Mouse (Mus musculus): ENCODE measurements around the gene Pdzd2. TPM values are rescaled to one million over a fixed set of nuclear protein-coding genes. Genes with fewer than 3 reads are reported as not detected.
"Not testable (repeated sequence)": the region's sequence is repeated elsewhere in the genome, so short reads cannot be mapped to it uniquely, and the experiment has no call there.

Gene Pdzd2
- polyA plus RNA-seq, 1 experiment = 4.2 TPM

DNA sequence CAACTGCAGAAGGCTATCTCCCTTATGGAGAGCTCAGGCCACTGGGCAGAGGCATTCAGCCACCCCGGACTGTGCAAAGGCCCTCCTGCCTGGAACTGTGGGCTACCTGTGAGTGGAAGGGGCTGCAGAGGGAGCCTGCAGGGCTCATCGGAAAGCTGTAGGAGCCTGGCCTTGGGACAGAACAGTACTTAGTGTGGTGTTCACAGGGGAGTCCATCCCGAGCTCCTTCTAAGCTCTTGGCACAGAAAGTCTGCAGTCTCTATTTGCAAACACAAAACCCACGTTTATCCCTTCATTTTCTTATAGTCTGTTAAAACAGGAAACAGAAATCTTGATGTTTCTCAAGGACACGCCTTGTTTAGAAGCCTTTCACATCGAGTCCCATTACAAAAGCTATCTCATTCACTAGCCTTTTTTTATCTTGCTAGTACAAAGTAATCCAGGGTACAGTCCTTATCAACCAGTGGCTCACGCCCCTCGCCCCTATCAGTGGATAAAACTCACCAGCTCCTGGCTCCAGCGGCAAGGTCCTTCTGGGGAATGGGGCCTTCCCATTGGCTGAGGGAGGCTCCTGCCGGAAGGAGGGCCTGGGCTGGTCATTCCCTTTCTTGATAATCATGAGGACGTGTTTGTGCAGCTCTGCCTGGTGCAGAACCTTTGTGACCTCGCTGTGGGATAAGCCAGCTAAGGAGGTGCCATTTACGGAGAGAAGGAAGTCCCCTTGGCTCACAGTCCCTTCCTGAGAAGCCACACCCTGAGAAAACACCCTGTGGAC is 372.2 kb downstream of the Pdzd2 start:
- Histone ChIP-seq H3K4me3 (ENCODE audit: control insufficient read depth, insufficient read depth, low read length) (no peak overlapping the region), H3K27ac (ENCODE audit: control insufficient read depth, insufficient read depth, low read length) (no peak overlapping the region), H3K4me1 (replicated peaks; ENCODE audit: control insufficient read depth, insufficient read depth, low read length) (peaks cover 2% of the 10 kb centered on the region), H3K27me3 (ENCODE audit: control insufficient read depth, insufficient read depth, low read length) (no peaks in the 10 kb centered on the region), H3K36me3 (ENCODE audit: control insufficient read depth, insufficient read depth, low read length) (no peaks in the 10 kb centered on the region)
- DNase-seq = no peak
- WGBS = 82% methylated on average over 13 of the region's 13 CpGs
- TF ChIP-seq POLR2A (IDR thresholded peaks at IDR 0.05; ENCODE audit: control insufficient read depth, extremely low read depth, insufficient read depth, low read length, poor library complexity) (no peak), CTCF (IDR thresholded peaks at IDR 0.05; ENCODE audit: borderline replicate concordance, control insufficient read depth, extremely low read depth, insufficient read depth, low read length, poor library complexity) (no peak)

DNA sequence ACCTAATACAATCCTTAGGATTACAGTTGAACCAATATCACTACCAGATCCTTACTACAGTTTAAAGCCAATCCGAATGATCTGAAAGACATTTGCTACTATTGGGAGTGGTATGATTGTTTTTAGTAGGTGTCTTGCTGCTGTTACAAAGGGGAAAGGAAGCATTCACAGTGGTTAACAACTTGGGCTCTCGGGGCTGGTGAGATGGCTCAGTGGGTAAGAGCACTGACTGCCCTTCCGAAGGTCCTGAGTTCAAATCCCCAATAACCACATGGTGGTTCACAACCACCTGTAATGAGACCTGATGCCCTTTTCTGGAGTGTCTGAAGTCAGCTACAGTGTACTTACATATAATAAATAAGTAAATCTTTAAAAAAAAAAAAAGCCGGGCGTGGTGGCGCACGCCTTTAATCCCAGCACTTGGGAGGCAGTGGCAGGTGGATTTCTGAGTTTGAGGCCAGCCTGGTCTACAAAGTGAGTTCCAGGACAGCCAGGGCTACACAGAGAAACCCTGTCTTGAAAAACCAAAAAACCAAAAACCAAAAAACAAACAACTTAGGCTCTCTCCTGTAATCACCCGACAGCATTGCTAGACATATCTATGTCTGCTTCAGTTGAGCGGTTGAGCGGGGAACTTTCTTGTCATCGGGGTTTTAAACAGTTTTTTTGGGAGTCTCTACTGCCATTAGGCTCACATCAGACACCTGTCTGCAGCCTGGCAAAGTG is 373.0 kb downstream of the Pdzd2 start:
- DNase-seq; H3K27me3 ChIP-seq (ENCODE audit: control insufficient read depth, insufficient read depth, low read length); H3K4me1 ChIP-seq (replicated peaks; ENCODE audit: control insufficient read depth, insufficient read depth, low read length); H3K4me3 ChIP-seq (ENCODE audit: control insufficient read depth, insufficient read depth, low read length); H3K27ac ChIP-seq (ENCODE audit: control insufficient read depth, insufficient read depth, low read length); H3K36me3 ChIP-seq (ENCODE audit: control insufficient read depth, insufficient read depth, low read length): not testable (repeated sequence)
- WGBS = 96% methylated on average over 11 of the region's 11 CpGs

DNA sequence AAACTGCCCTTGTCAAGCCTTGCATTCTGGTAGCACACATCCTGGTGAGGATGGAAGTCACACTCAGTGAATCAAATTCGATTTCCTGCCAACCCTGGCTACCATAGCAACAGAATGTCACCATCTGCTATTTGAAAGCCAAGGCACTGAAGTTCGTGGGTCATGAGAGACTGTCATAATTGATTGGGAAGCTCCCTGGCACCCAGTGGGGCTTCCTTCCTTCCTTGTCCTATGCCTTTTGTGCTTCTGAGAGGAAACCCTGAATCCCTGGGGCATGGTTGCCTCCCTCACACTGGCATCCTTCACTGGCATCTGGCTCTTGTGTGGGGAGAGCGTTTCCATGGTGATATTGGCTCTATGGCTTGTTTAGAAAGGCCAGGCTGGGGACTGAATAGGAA is 373.7 kb downstream of the Pdzd2 start:
- WGBS = 56% methylated on average over 3 of the region's 3 CpGs
- Histone ChIP-seq H3K27me3 (ENCODE audit: control insufficient read depth, insufficient read depth, low read length) (no peaks in the 10 kb centered on the region), H3K4me3 (ENCODE audit: control insufficient read depth, insufficient read depth, low read length) (no peak overlapping the region), H3K36me3 (ENCODE audit: control insufficient read depth, insufficient read depth, low read length) (no peaks in the 10 kb centered on the region), H3K27ac (ENCODE audit: control insufficient read depth, insufficient read depth, low read length) (no peak overlapping the region), H3K4me1 (replicated peaks; ENCODE audit: control insufficient read depth, insufficient read depth, low read length) (no peaks in the 10 kb centered on the region)
- DNase-seq = no peak
- TF ChIP-seq POLR2A (IDR thresholded peaks at IDR 0.05; ENCODE audit: control insufficient read depth, extremely low read depth, insufficient read depth, low read length, poor library complexity) = no peak
- no peak for TF ChIP-seq CTCF (IDR thresholded peaks at IDR 0.05; ENCODE audit: borderline replicate concordance, control insufficient read depth, extremely low read depth, insufficient read depth, low read length, poor library complexity)

DNA sequence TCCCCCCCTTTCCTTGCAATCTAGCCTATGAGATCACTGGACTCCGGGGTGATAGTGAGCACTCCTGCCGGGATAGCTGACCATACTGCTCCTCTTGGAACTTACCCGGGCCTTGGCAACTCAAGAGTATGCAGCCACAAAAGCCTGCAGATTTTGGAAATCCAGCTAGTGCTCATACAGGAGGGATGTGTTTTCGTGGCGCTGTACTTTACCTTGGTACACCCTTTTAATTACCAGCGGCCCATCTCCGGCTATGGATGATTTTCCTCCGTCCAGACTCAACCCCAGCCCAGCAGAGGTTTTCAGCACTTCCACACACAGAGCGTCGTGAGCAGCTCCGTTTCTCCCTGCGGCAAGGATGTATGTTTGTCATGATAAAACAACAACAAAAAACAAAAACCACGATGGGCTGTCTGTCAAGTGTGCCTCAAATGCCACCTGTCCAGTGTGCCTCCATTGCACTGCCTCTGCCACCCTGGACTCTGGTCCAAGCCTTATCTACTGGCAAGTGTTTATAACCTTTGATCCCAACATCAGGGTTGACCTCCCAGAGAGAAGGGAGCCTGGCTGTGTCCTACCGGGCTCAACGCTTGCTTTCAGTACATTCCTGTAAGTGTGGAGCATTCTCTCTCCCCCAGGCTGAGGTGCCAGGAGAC is 374.2 kb downstream of the Pdzd2 start:
- no peak for DNase-seq
- Histone ChIP-seq H3K4me1 (replicated peaks; ENCODE audit: control insufficient read depth, insufficient read depth, low read length) (no peaks in the 10 kb centered on the region), H3K27ac (ENCODE audit: control insufficient read depth, insufficient read depth, low read length) (no peak overlapping the region), H3K27me3 (ENCODE audit: control insufficient read depth, insufficient read depth, low read length) (no peaks in the 10 kb centered on the region), H3K4me3 (ENCODE audit: control insufficient read depth, insufficient read depth, low read length) (no peak overlapping the region), H3K36me3 (ENCODE audit: control insufficient read depth, insufficient read depth, low read length) (no peaks in the 10 kb centered on the region)
- WGBS = 97% methylated on average over 15 of the region's 15 CpGs
- TF ChIP-seq POLR2A (IDR thresholded peaks at IDR 0.05; ENCODE audit: control insufficient read depth, extremely low read depth, insufficient read depth, low read length, poor library complexity) (no peak), CTCF (IDR thresholded peaks at IDR 0.05; ENCODE audit: borderline replicate concordance, control insufficient read depth, extremely low read depth, insufficient read depth, low read length, poor library complexity) (no peak)

DNA sequence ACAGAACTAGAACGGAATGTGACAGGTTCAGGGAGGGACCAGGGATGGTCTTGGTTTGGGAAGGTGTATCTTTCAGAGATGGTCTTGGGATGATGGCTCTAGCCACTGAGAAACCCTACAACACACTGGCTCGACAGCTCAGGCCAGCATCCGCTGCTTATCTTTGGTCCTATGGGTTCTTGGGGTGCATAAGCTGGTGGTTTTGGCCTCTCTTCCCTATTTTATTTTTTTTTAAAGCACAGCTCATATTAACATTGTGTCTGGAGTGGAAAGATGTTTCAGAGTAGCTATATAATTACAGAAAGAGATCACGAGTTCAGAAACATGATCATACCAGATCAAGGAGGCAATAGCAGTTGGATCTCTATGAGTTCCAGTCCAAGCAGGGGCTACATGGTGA is 375.6 kb downstream of the Pdzd2 start:
- no peaks in the 10 kb centered on the region for H3K27me3 ChIP-seq (ENCODE audit: control insufficient read depth, insufficient read depth, low read length)
- no peak for TF ChIP-seq POLR2A (IDR thresholded peaks at IDR 0.05; ENCODE audit: control insufficient read depth, extremely low read depth, insufficient read depth, low read length, poor library complexity)
- no peak for TF ChIP-seq CTCF (IDR thresholded peaks at IDR 0.05; ENCODE audit: borderline replicate concordance, control insufficient read depth, extremely low read depth, insufficient read depth, low read length, poor library complexity)
- no peak for DNase-seq
- WGBS = 93% methylated on average over 4 of the region's 4 CpGs
- H3K4me1 ChIP-seq (replicated peaks; ENCODE audit: control insufficient read depth, insufficient read depth, low read length) = no peaks in the 10 kb centered on the region
- H3K4me3 ChIP-seq (ENCODE audit: control insufficient read depth, insufficient read depth, low read length) = no peak overlapping the region
- H3K27ac ChIP-seq (ENCODE audit: control insufficient read depth, insufficient read depth, low read length) = no peak overlapping the region
- H3K36me3 ChIP-seq (ENCODE audit: control insufficient read depth, insufficient read depth, low read length) = no peaks in the 10 kb centered on the region

DNA sequence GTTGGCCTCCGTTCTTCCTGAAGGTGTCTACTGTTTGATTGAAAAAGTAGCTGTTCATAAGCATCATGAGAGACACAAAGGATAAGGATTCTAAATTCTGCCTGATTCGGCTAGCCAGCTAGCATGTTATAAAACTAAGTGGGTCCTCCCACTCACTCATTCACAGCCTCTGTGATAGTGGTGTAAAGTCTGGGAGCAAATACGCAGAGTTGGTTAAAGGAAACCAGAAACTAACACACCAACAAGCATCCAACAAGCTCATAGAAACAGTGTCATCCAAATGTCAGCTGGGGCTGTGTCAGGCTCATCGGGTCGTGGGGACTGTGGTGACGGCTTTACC is 377.1 kb downstream of the Pdzd2 start:
- Histone ChIP-seq H3K27me3 (ENCODE audit: control insufficient read depth, insufficient read depth, low read length) (no peaks in the 10 kb centered on the region), H3K4me3 (ENCODE audit: control insufficient read depth, insufficient read depth, low read length) (no peak overlapping the region), H3K27ac (ENCODE audit: control insufficient read depth, insufficient read depth, low read length) (no peak overlapping the region), H3K36me3 (ENCODE audit: control insufficient read depth, insufficient read depth, low read length) (no peaks in the 10 kb centered on the region), H3K4me1 (replicated peaks; ENCODE audit: control insufficient read depth, insufficient read depth, low read length) (no peaks in the 10 kb centered on the region)
- TF ChIP-seq CTCF (IDR thresholded peaks at IDR 0.05; ENCODE audit: borderline replicate concordance, control insufficient read depth, extremely low read depth, insufficient read depth, low read length, poor library complexity) = no peak
- TF ChIP-seq POLR2A (IDR thresholded peaks at IDR 0.05; ENCODE audit: control insufficient read depth, extremely low read depth, insufficient read depth, low read length, poor library complexity) = no peak
- DNase-seq = no peak
- WGBS = 92% methylated on average over 6 of the region's 6 CpGs
